Mouse (Mus musculus) spleen, adult 2 months (tissue): ENCODE data around the gene Limk2. TPM values are rescaled to one million over a fixed set of nuclear protein-coding genes. Genes with fewer than 3 reads are reported as not detected.

Experiments used
- DNase-seq, 2 experiments: peaks; one replicate each; pipeline versions ENCODE4 v3.0.0 to v3.0.0-alpha.2; 2012 to 2021; ENCODE audit warnings: low spot score in 2 of 2, low read depth in 1 of 2
- H3K27ac ChIP-seq: fragments of 200-500 bp; 2 replicates; pipeline ENCODE4 v1.5.1; 2012; ENCODE audit warnings: low read length, inconsistent platforms; ENCODE audit not compliant: insufficient read depth
- H3K27me3 ChIP-seq: fragments of 200-500 bp; 2 replicates; pipeline ENCODE4 v1.6.1; 2012; ENCODE audit warnings: mild to moderate bottlenecking, moderate library complexity, low read length, inconsistent platforms; ENCODE audit not compliant: control insufficient read depth, insufficient read depth
- H3K36me3 ChIP-seq: fragments of 200-500 bp; 2 replicates; pipeline ENCODE4 v1.6.1; 2012; ENCODE audit warnings: mild to moderate bottlenecking, low read length, inconsistent platforms; ENCODE audit not compliant: control insufficient read depth, insufficient read depth
- H3K4me1 ChIP-seq: fragments of 200-500 bp; 2 replicates; pipeline ENCODE4 v1.6.1; 2011; ENCODE audit warnings: inconsistent platforms; ENCODE audit not compliant: control insufficient read depth, insufficient read depth, insufficient read length
- H3K4me3 ChIP-seq: fragments of 200-500 bp; 2 replicates; pipeline ENCODE4 v1.5.1; 2011; ENCODE audit warnings: mild to moderate bottlenecking, inconsistent platforms; ENCODE audit not compliant: insufficient read depth, insufficient read length; ENCODE audit errors: extremely low read depth
- CTCF ChIP-seq: fragments of 200-500 bp; IDR thresholded peaks from 2 replicates; pipeline ENCODE4 v1.5.1; 2011; ENCODE audit warnings: mild to moderate bottlenecking, inconsistent platforms; ENCODE audit not compliant: insufficient read depth, insufficient read length, insufficient replicate concordance; ENCODE audit errors: extremely low read depth
- POLR2A ChIP-seq: fragments of 200-500 bp; IDR thresholded peaks from 2 replicates; pipeline ENCODE4 v1.6.1; 2011; ENCODE audit warnings: low read depth, low read length, inconsistent platforms
- WGBS: fragments of 180-500 bp; shearing (Covaris S2); methylation state at CpG from one replicate; pipeline ENCODE4 v1.1.7; 2018; 5-methylcytosine and 5-hydroxymethylcytosine counted together
- polyA plus RNA-seq: library from polyadenylated mRNA; depleted of rRNA; stranded (reverse); fragments of >200 nt; gene quantifications from 2 replicates; pipeline ENCODE4 v1.2.3, GENCODE M21; 2012

The Limk2 gene
- polyA plus RNA-seq, 1 experiment: 66.6 TPM

DNA sequence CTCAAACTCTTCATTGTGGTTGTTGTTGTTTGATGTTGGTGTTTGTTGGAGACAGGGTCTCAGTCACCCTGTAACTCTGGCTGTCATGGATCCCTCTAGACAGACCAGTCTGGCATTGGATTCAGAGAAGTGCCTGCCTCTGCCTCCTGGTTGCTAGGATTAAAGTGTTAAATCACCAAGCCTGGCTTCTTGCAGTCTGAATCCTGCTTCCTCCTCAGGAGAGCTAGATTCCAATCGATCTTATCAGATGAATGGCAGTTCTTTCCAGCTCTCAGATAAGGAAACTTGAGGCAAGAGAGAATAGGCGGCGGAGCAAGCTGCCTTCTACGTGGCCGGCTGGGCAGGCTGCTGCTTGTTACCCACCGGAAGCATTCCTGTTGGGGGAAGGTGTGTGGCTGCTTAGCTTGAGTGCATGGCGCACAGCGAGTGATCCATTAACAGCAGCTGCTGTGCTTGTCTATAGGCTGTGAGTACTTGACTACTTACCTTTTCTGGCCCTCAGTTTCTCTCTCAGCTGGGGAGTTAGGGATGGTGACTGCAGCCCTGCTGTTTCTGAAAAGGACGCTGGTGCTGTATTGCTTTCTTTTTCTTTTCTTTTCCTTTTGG lies 74.2 kb downstream of the Limk2 start:
- 15% methylated on average over 9 of the region's 9 CpGs for WGBS
- peak overlapping the region; percentile 97 for H3K27ac ChIP-seq
- H3K27me3 ChIP-seq: no peaks in the 10 kb centered on the region
- H3K4me1 ChIP-seq: peaks cover 23% of the 10 kb centered on the region; the same call in 1 of the 2 replicates
- DNase-seq: no peak
- TF ChIP-seq CTCF (no peak), POLR2A (no peak)
- peak overlapping the region; percentile 48 for H3K4me3 ChIP-seq
- H3K36me3 ChIP-seq: peaks cover 14% of the 10 kb centered on the region

DNA sequence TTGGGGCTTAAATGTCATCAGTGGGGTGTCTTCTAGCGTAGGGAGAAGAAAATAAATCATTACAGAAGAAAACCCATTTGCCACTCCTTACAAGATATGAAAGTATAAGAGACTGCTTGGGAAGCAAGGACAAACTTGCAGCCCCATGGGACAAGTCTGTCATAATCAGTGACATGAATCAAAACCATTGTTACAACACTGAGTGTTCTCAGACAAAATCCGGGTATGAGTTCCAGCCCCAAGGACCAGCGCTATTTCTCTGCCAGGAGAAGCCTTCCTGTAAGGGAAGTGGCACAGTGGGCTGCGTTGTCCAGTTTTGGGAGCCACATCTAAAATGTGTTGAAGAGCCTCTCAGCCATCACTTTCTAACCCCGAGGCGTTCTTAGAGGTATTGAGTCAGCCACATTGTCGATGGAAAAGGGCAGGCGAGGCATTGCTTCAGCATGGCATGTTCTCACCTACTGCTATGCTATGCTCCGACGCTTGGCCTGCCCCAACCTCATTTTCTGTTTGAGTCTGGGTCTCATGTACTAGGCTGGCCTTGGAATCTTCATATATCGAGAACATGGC lies 74.8 kb downstream of the Limk2 start:
- Histone ChIP-seq H3K36me3 (peaks cover 14% of the 10 kb centered on the region), H3K27ac (peak overlapping the region; percentile 97), H3K4me3 (no peak overlapping the region), H3K27me3 (no peaks in the 10 kb centered on the region), H3K4me1 (peaks cover 27% of the 10 kb centered on the region; the same call in 1 of the 2 replicates)
- TF ChIP-seq POLR2A: no peak
- TF ChIP-seq CTCF: no peak
- no peak for DNase-seq
- WGBS: 79% methylated on average over 11 of the region's 11 CpGs

GRCm38 (mm10) chr11:3333111-3333695 lies 75.8 kb downstream of the Limk2 start:
- Histone ChIP-seq H3K27ac (peak overlapping the region; percentile 89), H3K4me3 (no peak overlapping the region), H3K36me3 (peaks cover 14% of the 10 kb centered on the region), H3K4me1 (peaks cover 31% of the 10 kb centered on the region; the same call in 1 of the 2 replicates), H3K27me3 (no peaks in the 10 kb centered on the region)
- TF ChIP-seq CTCF (no peak), POLR2A (no peak)
- 87% methylated on average over 11 of the region's 11 CpGs for WGBS
- DNase-seq: no peak

DNA sequence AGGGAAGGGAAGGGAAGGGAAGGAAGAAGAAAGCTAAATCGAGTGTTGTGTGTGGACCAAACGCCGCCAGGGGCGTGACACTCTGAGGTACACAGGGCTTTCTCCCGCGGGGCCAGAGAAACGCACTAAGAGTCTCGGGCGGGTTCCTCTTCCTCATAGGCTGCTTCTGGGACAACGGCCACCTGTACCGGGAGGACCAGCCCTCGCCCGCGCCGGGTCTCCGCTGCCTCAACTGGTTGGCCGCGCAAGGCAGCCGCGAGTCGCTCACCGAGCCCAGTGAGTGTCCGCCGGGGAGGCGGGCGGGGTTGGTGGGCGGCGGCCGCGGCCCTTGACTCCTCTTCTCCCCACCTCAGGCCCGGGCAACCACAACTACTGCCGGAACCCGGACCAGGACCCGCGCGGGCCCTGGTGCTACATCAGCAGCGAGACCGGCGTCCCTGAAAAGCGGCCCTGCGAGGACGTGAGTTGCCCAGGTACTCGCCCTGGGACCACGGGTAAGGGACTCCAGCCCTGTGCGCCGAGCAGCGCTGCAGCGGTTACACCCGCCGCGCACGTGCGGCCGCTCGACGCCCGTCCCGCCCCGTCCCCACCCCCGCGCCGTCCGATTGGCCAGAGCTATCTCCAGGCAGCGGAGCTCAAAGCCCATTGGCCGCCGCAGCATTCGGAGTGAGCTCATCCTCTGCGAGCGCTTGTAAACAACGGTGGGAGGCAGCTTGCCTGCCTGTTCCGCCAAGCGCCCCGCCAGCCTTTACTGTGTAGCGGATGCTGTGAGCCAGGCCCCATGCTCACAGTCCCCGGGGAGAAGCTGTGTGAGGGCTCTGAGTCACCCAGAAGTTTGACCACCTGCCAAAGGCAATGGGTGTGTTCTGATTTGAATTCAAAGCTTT lies 77.0 kb downstream of the Limk2 start:
- peak overlapping the region; percentile 96 for H3K27ac ChIP-seq
- under 1% methylated on average over 74 of the region's 75 CpGs for WGBS
- H3K36me3 ChIP-seq: peaks cover 14% of the 10 kb centered on the region
- peak; percentile 95 to 96 for DNase-seq
- no peaks in the 10 kb centered on the region for H3K27me3 ChIP-seq
- peak overlapping the region; percentile 72 for H3K4me3 ChIP-seq
- H3K4me1 ChIP-seq: peaks cover 31% of the 10 kb centered on the region; the same call in 1 of the 2 replicates
- TF ChIP-seq POLR2A (peak; percentile 93), CTCF (no peak)

- DNase-seq: no peak
- no peaks in the 10 kb centered on the region for H3K27me3 ChIP-seq
- H3K4me1 ChIP-seq: peaks cover 31% of the 10 kb centered on the region; the same call in 1 of the 2 replicates
- H3K4me3 ChIP-seq: peak overlapping the region; percentile 72
- no peak for TF ChIP-seq CTCF
- TF ChIP-seq POLR2A: no peak
- peaks cover 14% of the 10 kb centered on the region for H3K36me3 ChIP-seq
- peak overlapping the region; percentile 96 for H3K27ac ChIP-seq
- WGBS: 2% methylated on average over 14 of the region's 14 CpGs
These were observed 77.8 kb downstream of the Limk2 start for GRCm38 (mm10) chr11:3330991-3331750.

DNA sequence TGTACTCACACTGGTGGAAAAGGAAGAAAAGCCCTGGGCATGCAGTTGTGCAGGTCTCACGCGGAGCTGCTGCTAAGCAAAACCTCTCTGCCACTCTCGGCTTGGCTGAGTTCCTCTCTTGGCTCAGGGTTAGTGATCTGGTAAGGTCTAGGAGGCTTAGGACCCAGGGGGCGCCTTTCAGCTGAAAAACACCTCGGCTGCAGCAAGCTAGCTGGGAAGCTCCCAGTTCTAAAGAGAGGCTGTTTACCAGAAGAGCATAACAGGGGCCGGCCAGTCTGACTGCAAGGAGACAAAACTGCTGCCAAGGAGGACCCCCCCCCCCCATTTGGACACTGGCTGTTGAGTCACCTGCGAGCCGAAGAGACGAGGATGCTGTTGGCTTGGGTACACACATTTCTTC lies 78.4 kb downstream of the Limk2 start:
- WGBS: 1% methylated on average over 9 of the region's 9 CpGs
- Histone ChIP-seq H3K36me3 (peaks cover 14% of the 10 kb centered on the region), H3K27me3 (no peaks in the 10 kb centered on the region), H3K4me3 (peak overlapping the region; percentile 72), H3K4me1 (peaks cover 31% of the 10 kb centered on the region; the same call in 1 of the 2 replicates), H3K27ac (peak overlapping the region; percentile 96)
- peak; percentile 73 to 87 for DNase-seq
- peak; percentile 20; the same call in 1 of the 2 replicates for TF ChIP-seq CTCF
- TF ChIP-seq POLR2A: peak; percentile 45
